Mouse (Mus musculus): ENCODE results near the gene Lamtor3.

DNA sequence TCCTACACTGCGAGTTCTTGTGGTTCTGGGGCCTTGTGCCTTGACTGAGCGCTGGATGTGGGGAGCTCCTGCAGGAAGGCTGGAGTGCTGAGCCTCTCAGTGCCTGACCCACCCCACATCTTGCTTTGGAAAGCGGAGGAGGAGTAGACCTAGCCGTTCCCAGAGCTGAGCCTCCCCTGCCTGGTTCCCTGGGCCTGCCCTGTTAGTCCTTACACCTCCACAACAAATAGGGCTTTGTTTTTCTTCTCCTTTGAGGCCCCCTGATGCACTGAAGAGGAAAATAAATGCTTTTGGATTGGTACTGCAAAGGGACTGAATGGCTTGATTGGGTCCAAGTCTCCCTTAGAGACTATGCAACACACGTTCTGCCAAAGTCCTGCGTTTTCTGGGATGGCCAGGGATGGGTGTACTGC, 59.3 kb downstream of the Lamtor3 start:
- no peak for TF ChIP-seq ZC3H11A (IDR thresholded peaks at IDR 0.05; ENCODE audit: borderline replicate concordance, low read depth, low read length)
- no peak for TF ChIP-seq HCFC1 (IDR thresholded peaks at IDR 0.05; ENCODE audit: borderline replicate concordance, insufficient read depth, low read length)
- TF ChIP-seq MAFK (IDR thresholded peaks at IDR 0.05; ENCODE audit: insufficient read depth, low read depth, low read length) = no peak

Data from ES-E14 (cell line).